Mouse (Mus musculus) lung, postnatal 36 days (tissue): ENCODE measurements around the gene Cipc.
A peak's percentile ranks its signal among the peaks of the same experiment; 100 is the strongest.

Experiments
- DNase-seq: peaks from one replicate; pipeline ENCODE4 v3.0.0; 2022; ENCODE audit warnings: mixed read lengths

The Cipc gene

DNA sequence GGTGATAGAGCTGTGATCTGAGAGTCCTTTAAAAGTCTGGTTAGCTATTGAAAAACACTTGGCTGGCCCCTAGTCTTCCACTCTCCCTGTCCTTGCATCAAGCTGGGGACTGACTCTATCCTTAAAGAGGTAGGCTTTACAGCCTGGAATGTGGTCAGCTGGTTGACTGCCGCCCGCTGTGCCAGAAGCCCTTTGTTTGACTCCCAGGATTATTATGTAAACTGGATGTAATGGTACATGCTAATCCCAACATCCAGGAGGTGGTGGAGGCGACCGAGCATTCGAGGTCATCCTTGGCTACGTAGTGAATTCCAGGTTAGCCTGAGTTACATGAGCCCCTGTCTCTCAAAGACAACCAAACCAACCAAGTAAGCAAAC is 14.3 kb upstream of the Cipc start:
- peak; percentile 93 for DNase-seq

- no peak for DNase-seq
These were observed 12.1 kb upstream of the Cipc start for GRCm38 (mm10) chr12:86934748-86935147.

GRCm38 (mm10) chr12:86935692-86936282 is 11.1 kb upstream of the Cipc start:
- peak; percentile 35 for DNase-seq

DNA sequence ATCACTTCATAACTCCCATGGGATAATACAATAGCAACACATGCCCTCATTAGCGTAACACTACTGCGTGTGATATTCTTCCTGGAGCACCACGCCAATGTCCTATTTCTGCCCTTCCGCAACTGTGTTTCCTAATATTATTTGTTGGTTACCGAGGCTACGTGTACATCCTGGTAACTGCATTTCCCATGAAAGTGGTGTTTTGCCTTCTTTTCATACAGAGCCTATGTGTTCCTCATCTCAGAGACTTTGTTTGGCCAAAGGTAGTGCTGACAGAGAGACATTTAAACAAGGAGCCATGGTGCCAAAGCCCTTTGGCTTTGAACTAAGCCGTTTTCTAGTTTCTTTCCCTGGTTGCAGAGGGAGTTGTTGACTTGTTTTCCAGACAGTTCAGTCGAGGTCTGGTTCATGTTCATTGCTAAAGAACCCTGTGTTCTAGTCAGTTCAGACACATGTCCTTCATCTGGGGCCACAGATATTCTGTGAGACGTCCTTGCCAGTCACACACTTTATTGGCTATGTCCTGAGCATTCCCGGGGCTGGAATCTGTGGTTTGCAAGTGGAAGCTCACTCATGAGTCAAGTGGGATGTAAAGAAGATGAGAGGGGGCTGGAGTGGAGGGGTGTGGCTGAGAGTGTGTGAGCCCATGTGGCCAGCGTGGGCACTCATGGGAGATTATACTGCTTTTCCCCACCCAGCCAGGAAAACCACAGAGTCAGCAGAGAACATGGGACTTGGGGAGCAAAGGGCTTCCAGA is 10.1 kb upstream of the Cipc start:
- peak; percentile 75 for DNase-seq

DNA sequence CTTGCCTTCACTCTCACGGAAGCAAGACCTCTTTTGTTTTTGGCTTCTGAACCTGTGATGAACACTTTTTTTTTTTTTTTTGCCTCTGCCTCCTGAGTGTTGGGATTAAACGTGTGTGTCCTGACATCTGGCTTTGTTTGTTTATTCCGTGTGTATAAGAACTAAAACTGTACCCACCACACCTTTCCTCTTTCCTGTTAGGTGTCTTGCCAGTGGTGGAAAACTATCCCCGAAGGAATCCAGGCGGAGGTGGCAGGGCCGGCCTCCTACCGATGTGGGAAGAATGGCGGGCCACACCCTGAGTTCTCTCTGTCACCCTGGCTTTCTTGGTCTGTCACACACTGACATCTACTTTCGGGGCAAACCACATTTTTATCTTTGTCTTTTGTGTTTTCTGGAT is 8.3 kb upstream of the Cipc start:
- DNase-seq = peak; percentile 64

GRCm38 (mm10) chr12:86941173-86941572 is 5.7 kb upstream of the Cipc start:
- DNase-seq = peak; percentile 39

- DNase-seq = peak; percentile 66
These were observed 4.9 kb upstream of the Cipc start for GRCm38 (mm10) chr12:86941734-86942486.

GRCm38 (mm10) chr12:86943421-86943820 is 3.4 kb upstream of the Cipc start:
- no peak for DNase-seq

GRCm38 (mm10) chr12:86945126-86945525 is 1.7 kb upstream of the Cipc start:
- DNase-seq = peak; percentile 96

GRCm38 (mm10) chr12:86946301-86946781 is 502 bp upstream of the Cipc start:
- DNase-seq = peak; percentile 20

DNA sequence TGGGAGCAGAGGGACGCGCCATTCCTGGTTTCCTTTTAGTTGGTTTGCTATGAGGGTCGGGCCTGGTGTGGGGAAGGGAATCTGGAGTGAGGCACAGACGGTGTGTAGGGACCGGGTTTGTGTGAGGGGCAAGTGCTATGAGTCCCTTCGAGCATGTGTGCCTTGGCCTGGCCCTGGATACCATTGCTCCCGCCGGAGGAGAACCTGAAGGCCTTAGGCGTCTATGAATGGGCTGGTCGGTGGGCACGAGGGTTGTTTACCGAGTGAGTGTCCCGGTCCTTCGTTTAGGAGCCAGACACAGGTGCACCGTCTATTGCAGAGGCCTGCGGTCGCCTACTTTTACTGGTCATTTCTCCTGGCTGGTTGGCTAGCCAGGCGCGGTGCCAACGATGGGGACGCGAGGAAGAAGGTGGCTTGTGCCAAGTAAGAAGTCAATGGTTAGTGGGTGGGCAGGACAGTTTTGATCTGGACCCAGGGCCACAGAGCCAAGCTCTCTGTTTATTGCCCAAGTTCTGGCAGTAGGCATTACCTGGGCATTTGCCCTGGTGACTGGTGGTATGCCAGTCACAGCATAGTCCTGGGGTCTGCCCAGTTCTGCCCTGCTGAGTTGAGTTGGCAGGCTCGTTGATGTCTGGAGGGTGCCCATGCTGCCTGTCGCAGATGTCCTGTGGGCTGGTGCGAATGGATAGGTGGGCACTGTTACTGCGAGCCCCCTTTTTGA is 998 bp downstream of the Cipc start:
- peak; percentile 65 for DNase-seq

DNA sequence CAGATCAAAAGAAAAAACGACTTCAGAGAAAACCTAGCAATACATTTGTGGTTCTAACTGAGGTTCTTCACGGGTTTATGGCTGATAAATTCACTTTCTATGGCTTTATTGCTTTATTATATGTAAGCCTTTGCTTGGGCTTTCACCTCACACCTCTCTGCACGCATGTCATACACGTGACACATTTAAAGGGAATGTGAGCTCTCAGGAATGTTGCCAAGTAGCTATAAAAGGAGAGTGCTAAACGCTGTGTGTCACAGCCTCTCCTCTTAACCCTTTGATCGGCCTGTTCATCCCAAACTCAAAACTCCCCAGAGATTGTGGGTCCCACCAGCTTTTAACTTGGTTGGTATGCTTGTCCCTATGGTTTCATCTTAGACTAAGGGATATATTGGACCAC is 1.8 kb downstream of the Cipc start:
- peak; percentile 83 for DNase-seq

DNA sequence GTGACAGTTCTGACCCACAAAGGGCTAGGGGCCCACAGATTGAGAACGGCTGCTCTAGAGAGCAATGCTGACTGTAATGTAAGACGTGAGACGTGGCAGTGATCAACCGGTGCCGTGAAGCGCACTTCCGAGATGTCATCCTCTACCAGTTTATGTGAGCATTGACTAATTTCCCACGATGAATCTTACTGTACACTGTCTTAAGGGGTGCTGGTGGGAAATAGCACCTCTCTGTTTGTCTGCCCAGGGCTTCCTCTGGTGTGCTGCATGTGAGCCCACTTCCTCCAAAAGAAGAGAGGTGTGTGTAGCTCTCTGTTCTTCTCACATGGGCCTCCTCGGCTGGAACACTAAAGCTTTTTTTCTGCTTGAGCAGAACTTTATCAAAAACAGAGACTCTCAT is 2.7 kb downstream of the Cipc start:
- DNase-seq = no peak

- peak; percentile 73 for DNase-seq
These were observed 3.5 kb downstream of the Cipc start for GRCm38 (mm10) chr12:86950161-86950960.

- no peak for DNase-seq
These were observed 4.1 kb downstream of the Cipc start for GRCm38 (mm10) chr12:86950961-86951360.

DNA sequence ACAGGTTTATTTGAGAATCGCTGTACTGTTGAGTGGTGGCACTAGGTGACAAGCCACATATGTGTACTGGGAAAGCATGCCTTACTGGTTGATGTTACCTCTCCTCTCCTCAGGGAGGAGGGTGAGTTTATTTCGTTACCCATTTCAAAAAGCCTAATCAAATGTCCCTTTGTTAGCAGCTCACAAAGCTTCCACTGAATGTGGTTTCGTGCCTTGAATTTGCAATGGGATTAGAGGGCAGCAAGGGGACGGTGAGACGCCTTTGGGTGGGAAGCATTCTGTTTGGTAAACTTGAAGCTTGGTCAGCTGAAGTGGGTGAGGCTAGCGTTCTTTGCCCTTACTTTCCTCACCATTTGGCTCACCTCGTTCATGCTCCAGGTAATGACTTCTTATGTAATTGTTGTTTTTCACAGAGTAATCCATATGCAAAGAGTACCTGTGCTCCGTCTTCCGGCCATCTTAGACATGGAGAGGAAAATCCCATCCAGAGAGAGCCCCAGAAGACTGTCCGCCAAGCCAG is 5.5 kb downstream of the Cipc start:
- DNase-seq = no peak

DNA sequence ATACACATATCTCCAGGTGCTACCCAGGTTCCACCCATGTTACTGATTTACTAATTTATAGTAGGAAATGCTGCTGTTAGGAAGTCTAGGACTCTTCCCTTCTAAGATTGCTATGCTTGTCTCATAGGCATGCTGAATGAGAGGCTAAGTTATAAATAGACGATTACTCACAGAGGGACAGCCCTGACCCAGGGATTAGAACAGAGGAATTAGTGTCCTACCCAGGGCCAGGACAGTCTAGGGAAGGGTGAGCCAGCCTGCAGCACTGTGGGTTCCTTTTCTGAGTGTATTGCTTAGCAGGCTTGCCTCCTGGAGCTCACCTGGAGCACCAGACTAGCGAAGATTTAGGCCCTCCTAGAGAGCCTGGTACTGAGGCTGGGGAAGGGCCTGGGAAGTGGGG is 9.1 kb downstream of the Cipc start:
- no peak for DNase-seq

DNA sequence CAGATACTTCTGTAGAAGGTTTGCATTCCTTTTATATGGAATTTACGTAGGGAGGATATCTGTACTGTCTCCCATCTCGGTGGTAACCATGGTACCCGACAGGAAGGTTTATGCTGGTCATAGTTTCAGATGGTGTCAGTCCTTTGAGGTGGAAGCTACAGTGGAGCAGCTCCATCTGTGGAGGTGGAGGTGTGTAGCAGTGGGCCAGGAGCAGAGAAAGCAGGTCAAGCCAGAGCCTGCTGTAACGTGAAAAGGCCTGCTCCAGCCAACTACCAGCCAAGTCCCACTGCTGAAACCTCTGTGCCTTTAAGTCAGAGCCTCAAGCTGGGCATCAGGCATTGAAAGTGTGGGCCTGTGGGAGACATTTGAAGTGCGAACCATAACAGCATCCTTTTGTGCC is 11.7 kb downstream of the Cipc start:
- DNase-seq = no peak

DNA sequence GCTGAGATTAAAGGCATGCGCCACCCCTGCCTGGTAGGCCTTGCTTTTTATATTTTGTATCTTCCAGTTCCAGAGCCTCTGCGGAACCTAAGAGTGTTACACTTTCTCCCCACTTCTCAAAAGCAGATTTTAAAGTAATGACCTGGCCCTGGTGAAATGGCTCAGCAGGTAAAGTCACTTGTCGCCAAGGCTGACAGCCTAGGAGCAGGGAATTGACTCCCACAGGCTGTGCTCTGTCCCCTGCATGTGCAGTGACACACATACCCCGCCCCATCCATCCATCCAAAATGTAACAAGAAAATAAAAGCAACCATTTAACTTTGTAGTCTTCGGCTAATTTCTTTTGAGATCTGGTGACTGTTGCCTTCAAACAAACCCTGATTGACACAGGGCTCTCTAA is 12.8 kb downstream of the Cipc start:
- no peak for DNase-seq

DNA sequence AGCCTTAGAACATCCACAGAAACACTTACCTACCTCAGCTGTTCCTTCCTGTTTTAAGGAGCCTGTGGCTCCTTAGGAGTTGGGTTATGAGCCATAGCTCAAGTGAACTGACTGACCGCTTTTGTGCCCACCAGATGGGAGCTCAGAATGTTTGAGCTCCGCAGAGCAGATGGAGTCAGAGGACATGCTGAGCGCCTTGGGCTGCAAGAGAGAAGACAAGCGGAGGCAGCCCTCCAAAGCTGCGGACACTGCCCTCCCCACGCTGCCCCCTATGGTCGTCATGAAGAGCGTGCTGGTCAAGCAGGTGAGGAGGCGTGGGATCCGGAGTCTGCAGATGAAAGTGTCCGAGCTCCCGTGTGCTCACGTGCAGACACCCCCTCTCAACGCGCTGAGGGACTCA is 13.3 kb downstream of the Cipc start:
- DNase-seq = no peak

DNA sequence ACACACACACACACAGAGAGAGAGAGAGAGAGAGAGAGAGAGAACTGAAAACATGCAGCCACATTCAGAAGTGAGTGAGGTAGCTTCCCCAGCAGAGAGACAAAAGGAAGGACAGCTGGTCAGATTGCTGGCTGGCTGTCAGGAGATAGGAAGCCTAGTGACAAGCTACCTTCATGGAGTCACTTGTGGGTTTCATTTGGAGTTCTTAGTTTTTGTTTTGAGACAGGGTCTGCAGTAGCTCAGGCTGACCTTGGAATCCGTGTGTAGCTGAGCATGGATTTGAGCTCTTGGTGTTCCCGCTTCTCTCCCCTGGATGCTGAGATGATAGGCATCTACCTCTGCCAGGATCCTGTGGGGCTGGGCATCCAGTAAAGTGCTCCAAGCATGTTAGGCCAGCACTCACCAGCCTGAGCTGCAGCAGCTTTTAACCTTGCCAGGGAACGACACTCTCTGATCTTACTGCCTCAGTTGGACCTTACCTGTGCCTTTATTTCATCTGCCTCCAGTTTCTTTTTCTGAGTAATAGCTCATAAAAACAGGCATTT is 14.0 kb downstream of the Cipc start:
- DNase-seq = no peak
